31 mouse cellular contexts compared by ENCODE assay signal in the genomic region with DNA sequence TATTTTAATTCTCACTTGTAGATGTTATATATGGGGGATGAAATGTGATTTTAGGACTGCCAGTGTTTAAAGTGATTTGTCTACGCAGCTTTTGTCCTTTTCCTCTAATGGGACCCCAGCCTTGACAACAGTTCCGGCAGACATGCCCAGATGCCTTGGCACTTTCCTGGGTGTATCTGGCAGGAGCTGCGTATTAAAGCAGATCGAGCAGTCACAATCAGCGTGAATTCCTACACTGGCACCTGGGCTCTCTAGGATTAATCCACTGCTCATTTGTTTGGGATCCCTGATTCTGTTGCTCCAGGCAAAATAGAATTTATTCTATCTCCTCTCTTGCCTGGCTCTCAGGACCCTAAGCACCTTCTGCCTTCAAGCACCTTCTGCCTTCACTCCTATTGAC.
DNase-seq lines count a peak whose midpoint lies in the region; ATAC-seq and TF ChIP-seq lines count a peak whose summit lies in the region.
"Had no signal": no experiment of that assay in that cellular context is flagged by ENCODE, and none has a peak within 500 bp of the region (broad histone marks: within the 10 kb centered on the region; RNA-seq: fewer than 3 reads in every experiment).

No protein-coding gene starts in this region.

- H3K27me3 ChIP-seq in forebrain, embryonic 14.5 days (replicated peaks; ENCODE audit: control insufficient read depth, insufficient read depth, low read length): no peaks in the 10 kb centered on the region
- no peaks in the 10 kb centered on the region for H3K27me3 ChIP-seq in forebrain, embryonic 10.5 days (ENCODE audit: poor library complexity, severe bottlenecking)
- H3K27me3 ChIP-seq in midbrain, postnatal 0 days (ENCODE audit: insufficient read depth, low read length): no peaks in the 10 kb centered on the region
- H3K27me3 ChIP-seq in midbrain, embryonic 13.5 days: no peaks in the 10 kb centered on the region
- H3K27me3 ChIP-seq: CH12.LX; embryonic facial prominence, embryonic 13.5 days; forebrain, embryonic 13.5 days; heart, embryonic 12.5 days; heart, embryonic 15.5 days; Patski had no signal

- H3K9me3 ChIP-seq in forebrain, embryonic 14.5 days (replicated peaks; ENCODE audit: control insufficient read depth, low read length): no peaks in the 10 kb centered on the region
- no peaks in the 10 kb centered on the region for H3K9me3 ChIP-seq in forebrain, embryonic 10.5 days
- no peaks in the 10 kb centered on the region for H3K9me3 ChIP-seq in midbrain, postnatal 0 days (ENCODE audit: low read length)
- H3K9me3 ChIP-seq in midbrain, embryonic 13.5 days: no peaks in the 10 kb centered on the region
- H3K9me3 ChIP-seq: embryonic facial prominence, embryonic 10.5 days; embryonic facial prominence, embryonic 13.5 days; forebrain, embryonic 13.5 days; heart, embryonic 12.5 days; heart, embryonic 15.5 days; hindbrain, embryonic 10.5 days had no signal

- no peaks in the 10 kb centered on the region for H3K4me1 ChIP-seq in forebrain, embryonic 14.5 days (ENCODE audit: control insufficient read depth, insufficient read depth, low read length)
- no peaks in the 10 kb centered on the region for H3K4me1 ChIP-seq in forebrain, embryonic 10.5 days
- no peaks in the 10 kb centered on the region for H3K4me1 ChIP-seq in midbrain, postnatal 0 days (ENCODE audit: insufficient read depth, low read length)
- H3K4me1 ChIP-seq in midbrain, embryonic 13.5 days (replicated peaks): no peaks in the 10 kb centered on the region
- H3K4me1 ChIP-seq: embryonic facial prominence, embryonic 10.5 days; embryonic facial prominence, embryonic 13.5 days; forebrain, embryonic 13.5 days; heart, embryonic 12.5 days; heart, embryonic 15.5 days; hindbrain, embryonic 10.5 days had no signal

- no peak for ATAC-seq in forebrain, embryonic 14.5 days
- ATAC-seq in midbrain, postnatal 0 days (ENCODE audit: low FRiP score): no peak
- no peak for ATAC-seq in midbrain, embryonic 13.5 days
- ATAC-seq: forebrain, embryonic 13.5 days; inflammation-experienced regulatory T-cells, adult 6 months; intestine, embryonic 16.5 days; Patski had no signal

- H3K27ac ChIP-seq in forebrain, embryonic 14.5 days (ENCODE audit: low read depth, low read length): no peak overlapping the region
- no peak overlapping the region for H3K27ac ChIP-seq in forebrain, embryonic 10.5 days
- H3K27ac ChIP-seq in midbrain, postnatal 0 days (ENCODE audit: low read depth, low read length): no peak overlapping the region
- H3K27ac ChIP-seq in midbrain, embryonic 13.5 days: no peak overlapping the region
- H3K27ac ChIP-seq: embryonic facial prominence, embryonic 10.5 days; embryonic facial prominence, embryonic 13.5 days; forebrain, embryonic 13.5 days; gastrocnemius, adult 2 months; heart, embryonic 15.5 days; hindbrain, embryonic 10.5 days; hindbrain, embryonic 14.5 days had no signal

- TF ChIP-seq CTCF in midbrain, postnatal 0 days (IDR thresholded peaks at IDR 0.05): no peak

- peak; percentile 54 for DNase-seq in cerebellum, adult 9-10 months
- DNase-seq in cerebellum, adult 11-12 months: no peak
- peak; percentile 31 for DNase-seq in forebrain, embryonic 14.5 days (ENCODE audit: low spot score)
- DNase-seq in forebrain, embryonic 10.5 days (ENCODE audit: extremely low spot score, low spot score): no peak
- peak; percentile 21 to 22 for DNase-seq in layer of hippocampus, postnatal 10 days (ENCODE audit: low spot score in 2 of 2)
- DNase-seq in layer of hippocampus, adult 9-11 months: no peak
- peak; percentile 37 for DNase-seq in midbrain, postnatal 0 days (ENCODE audit: low spot score)
- DNase-seq: adrenal gland, postnatal 10 days; adrenal gland, postnatal 36 days; embryo, embryonic 11 days; forebrain, postnatal 0 days; gastrocnemius, adult 2 months; gastrocnemius, postnatal 14 days; heart, adult 11 months; heart, postnatal 10 days; heart, postnatal 36 days; kidney, adult 18-20 months had no signal

- H3K4me2 ChIP-seq in forebrain, embryonic 14.5 days (ENCODE audit: low read length): no peak overlapping the region
- no peak overlapping the region for H3K4me2 ChIP-seq in midbrain, postnatal 0 days (ENCODE audit: low read depth, low read length, poor library complexity, severe bottlenecking)
- no peak overlapping the region for H3K4me2 ChIP-seq in midbrain, embryonic 13.5 days (replicated peaks)
- H3K4me2 ChIP-seq: embryonic facial prominence, embryonic 13.5 days; forebrain, embryonic 13.5 days; heart, embryonic 12.5 days; heart, embryonic 15.5 days; hindbrain, embryonic 14.5 days had no signal

- no peak overlapping the region for H3K9ac ChIP-seq in forebrain, embryonic 14.5 days (ENCODE audit: low read length)
- H3K9ac ChIP-seq in midbrain, postnatal 0 days (replicated peaks; ENCODE audit: low read length, poor library complexity, severe bottlenecking): no peak overlapping the region
- no peak overlapping the region for H3K9ac ChIP-seq in midbrain, embryonic 13.5 days (replicated peaks)
- H3K9ac ChIP-seq: embryonic facial prominence, embryonic 13.5 days; forebrain, embryonic 13.5 days; forebrain, postnatal 0 days; heart, embryonic 12.5 days; heart, embryonic 15.5 days; hindbrain, embryonic 14.5 days had no signal

- no peaks in the 10 kb centered on the region for H3K36me3 ChIP-seq in forebrain, embryonic 14.5 days (ENCODE audit: control insufficient read depth, insufficient read depth, low read length)
- no peaks in the 10 kb centered on the region for H3K36me3 ChIP-seq in forebrain, embryonic 10.5 days (replicated peaks)
- H3K36me3 ChIP-seq in midbrain, postnatal 0 days (ENCODE audit: insufficient read depth, low read length): peaks cover 4% of the 10 kb centered on the region; the same call in 1 of the 2 replicates
- no peaks in the 10 kb centered on the region for H3K36me3 ChIP-seq in midbrain, embryonic 13.5 days
- H3K36me3 ChIP-seq: embryonic facial prominence, embryonic 10.5 days; embryonic facial prominence, embryonic 13.5 days; G1E; heart, embryonic 12.5 days; heart, embryonic 15.5 days; hindbrain, embryonic 10.5 days had no signal

- WGBS in forebrain, embryonic 14.5 days: 77% methylated on average over 5 of the region's 5 CpGs
- WGBS in forebrain, embryonic 10.5 days: 95% methylated on average over 5 of the region's 5 CpGs
- 67% methylated on average over 5 of the region's 5 CpGs for WGBS in midbrain, postnatal 0 days
- 92% methylated on average over 5 of the region's 5 CpGs for WGBS in midbrain, embryonic 13.5 days

- no peak overlapping the region for H3K4me3 ChIP-seq in forebrain, embryonic 14.5 days (ENCODE audit: low read depth, low read length)
- no peak overlapping the region for H3K4me3 ChIP-seq in forebrain, embryonic 10.5 days
- no peak overlapping the region for H3K4me3 ChIP-seq in midbrain, postnatal 0 days (ENCODE audit: low read depth, low read length)
- H3K4me3 ChIP-seq in midbrain, embryonic 13.5 days (replicated peaks): no peak overlapping the region
- H3K4me3 ChIP-seq: embryonic facial prominence, embryonic 10.5 days; embryonic facial prominence, embryonic 13.5 days; erythroblast, embryonic 14.5 days; forebrain, embryonic 13.5 days; gastrocnemius, adult 2 months; heart, embryonic 12.5 days; heart, embryonic 15.5 days; hindbrain, embryonic 10.5 days had no signal

Comparison
In these comparisons a context has a peak if more than half of its experiments do, and no peak if none do; other contexts are left out.
1. DNase-seq: peak in cerebellum, adult 9-10 months (single experiment), forebrain, embryonic 14.5 days (single experiment), layer of hippocampus, postnatal 10 days (2 of 2) and midbrain, postnatal 0 days (single experiment); none in cerebellum, adult 11-12 months (single experiment), forebrain, embryonic 10.5 days (single experiment) and layer of hippocampus, adult 9-11 months (single experiment).